Mouse (Mus musculus): Measurements from ENCODE around the gene Fry. TPM values are rescaled to one million over a fixed set of nuclear protein-coding genes. Genes with fewer than 3 reads are reported as not detected.
A peak's percentile ranks its signal among the peaks of the same experiment; 100 is the strongest.

Fry gene
- total RNA-seq, 2 experiments from 2014 or later, result 194 to 203 TPM

- intact Hi-C loops (cut with DNase I), result no loop called here
- TF ChIP-seq CTCF (IDR thresholded peaks at IDR 0.05), result peak; percentile 79
- DNase-seq (ENCODE audit: extremely low spot score in 1 of 2, low spot score in 2 of 2), result peak in 1 of 2 experiments; percentile 45
- H3K27ac ChIP-seq, result no peak overlapping the region
- H3K4me3 ChIP-seq, result no peak overlapping the region
Measured at GRCm38 (mm10) chr5:150495792-150496191, 377.3 kb downstream of the Fry start.

DNA sequence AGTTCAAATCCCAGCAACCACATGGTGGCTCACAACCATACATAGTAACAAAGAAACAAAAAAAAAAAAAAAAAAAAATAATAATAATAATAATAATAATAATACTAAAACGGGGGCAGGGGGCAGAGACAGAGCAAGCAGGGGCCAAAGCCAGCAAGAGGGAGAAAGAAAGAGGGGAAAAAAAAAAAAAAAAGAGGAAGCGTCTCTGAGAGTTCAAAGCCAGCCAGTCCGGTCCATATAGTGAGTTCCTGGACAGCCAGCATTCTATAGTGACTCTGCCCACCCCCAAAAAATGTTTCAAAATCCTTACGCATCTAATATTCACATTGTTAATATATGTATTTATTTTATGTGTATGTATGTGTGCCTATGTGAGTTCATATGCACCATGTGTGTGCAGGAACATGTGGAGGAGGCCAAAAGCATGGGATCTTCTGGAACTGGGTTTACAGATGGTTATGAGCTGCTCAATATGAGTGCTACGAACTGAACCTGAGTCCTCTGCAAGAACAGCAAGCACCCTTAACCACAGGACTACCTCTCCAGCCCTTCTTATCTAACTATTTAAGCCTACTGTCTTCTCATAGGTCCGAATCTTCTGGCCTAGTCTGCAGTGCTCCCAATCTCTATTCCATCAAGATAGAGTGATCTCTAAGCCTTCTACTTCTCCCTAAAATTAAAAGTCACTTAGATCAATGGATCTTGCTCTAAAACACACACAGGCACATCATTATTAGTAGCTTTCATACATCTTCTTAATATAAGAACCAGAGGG, 392.2 kb downstream of the Fry start:
- no peak overlapping the region for H3K4me3 ChIP-seq
- H3K27ac ChIP-seq, result no peak overlapping the region
- no peak for DNase-seq (ENCODE audit: extremely low spot score in 1 of 2, low spot score in 2 of 2)
- intact Hi-C loops (cut with DNase I), result no loop called here
- TF ChIP-seq CTCF (IDR thresholded peaks at IDR 0.05), result no peak

GRCm38 (mm10) chr5:150513264-150513663, 394.8 kb downstream of the Fry start:
- no peak for DNase-seq (ENCODE audit: extremely low spot score in 1 of 2, low spot score in 2 of 2)
- H3K27ac ChIP-seq, result no peak overlapping the region
- TF ChIP-seq CTCF (IDR thresholded peaks at IDR 0.05), result no peak
- intact Hi-C loops (cut with DNase I), result no loop called here
- no peak overlapping the region for H3K4me3 ChIP-seq

GRCm38 (mm10) chr5:150514027-150514426, 395.6 kb downstream of the Fry start:
- intact Hi-C loops (cut with DNase I), result no loop called here
- DNase-seq (ENCODE audit: extremely low spot score in 1 of 2, low spot score in 2 of 2), result no peak
- Histone ChIP-seq H3K27ac (no peak overlapping the region), H3K4me3 (no peak overlapping the region)
- no peak for TF ChIP-seq CTCF (IDR thresholded peaks at IDR 0.05)

- intact Hi-C loops (cut with DNase I), result no loop called here
- Histone ChIP-seq H3K27ac (no peak within 1 kb of the TSS), H3K4me3 (peak within 1 kb of the TSS; percentile 7; the same call in 1 of the 2 replicates)
- DNase-seq (ENCODE audit: extremely low spot score in 1 of 2, low spot score in 2 of 2), result no peak
- no peak for TF ChIP-seq CTCF (IDR thresholded peaks at IDR 0.05)
Measured at GRCm38 (mm10) chr5:150518064-150518463, 399.6 kb downstream of the Fry start, which contains the start of gene Zar1l. TSS of gene Zar1l (minus strand) at chr5:150518164.

DNA sequence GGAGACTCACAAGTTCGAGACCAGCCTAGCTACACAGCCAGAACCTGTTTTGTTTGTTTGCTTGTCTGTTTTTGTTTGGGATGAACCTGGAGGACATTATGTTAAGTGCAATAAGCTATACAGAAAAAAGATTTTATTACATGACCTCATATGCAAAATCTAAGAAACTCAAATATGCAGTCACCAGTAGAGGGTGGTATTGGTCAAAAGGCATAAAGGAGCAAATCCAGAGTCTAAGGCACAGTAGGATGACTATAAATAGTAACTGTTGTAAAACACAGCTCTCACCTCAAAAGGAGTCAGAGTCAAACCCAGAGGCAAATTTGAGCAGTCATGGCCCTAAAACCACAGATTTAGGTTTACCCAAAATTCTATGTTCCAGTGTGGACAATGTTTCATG, 401.1 kb downstream of the Fry start:
- no peak overlapping the region for H3K27ac ChIP-seq
- peak; percentile 47 for TF ChIP-seq CTCF (IDR thresholded peaks at IDR 0.05)
- H3K4me3 ChIP-seq, result no peak overlapping the region
- DNase-seq (ENCODE audit: extremely low spot score in 1 of 2, low spot score in 2 of 2), result no peak
- intact Hi-C loops (cut with DNase I), result no loop called here

GRCm38 (mm10) chr5:150521937-150522866, 403.8 kb downstream of the Fry start, which contains the start of gene Brca2:
TSS of gene Brca2 (plus strand) at chr5:150522630.
- Histone ChIP-seq H3K4me3 (peak within 1 kb of the TSS; percentile 83), H3K27ac (peak within 1 kb of the TSS; percentile 79)
- intact Hi-C loops (cut with DNase I), result loop anchor here (2.0 to 5.0 kb wide), 2 partner anchors 143 to 845 kb away; no protein-coding TSS in a partner anchor
- peak; percentile 92 to 95 for DNase-seq (ENCODE audit: extremely low spot score in 1 of 2, low spot score in 2 of 2)
- TF ChIP-seq CTCF (IDR thresholded peaks at IDR 0.05), result no peak

DNA sequence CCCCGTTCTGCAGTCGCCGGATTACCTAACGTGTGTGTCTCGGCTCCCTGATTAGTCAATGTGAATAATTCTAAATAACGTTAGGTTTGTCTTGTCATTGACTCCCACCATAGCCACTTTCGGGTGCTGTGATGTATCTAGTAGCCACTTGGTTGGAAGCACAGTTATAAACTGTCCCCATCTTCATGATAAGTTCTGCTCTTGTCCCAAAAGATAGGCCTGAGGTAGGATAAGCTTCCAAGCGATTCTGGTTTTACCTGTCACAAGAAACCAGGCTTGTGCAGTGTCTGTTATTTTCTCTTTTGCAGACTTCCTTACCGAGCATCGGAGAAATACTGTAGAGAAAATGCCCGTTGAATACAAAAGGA, 404.4 kb downstream of the Fry start:
- TF ChIP-seq CTCF (IDR thresholded peaks at IDR 0.05), result no peak
- intact Hi-C loops (cut with DNase I), result loop anchor here (2.0 to 5.0 kb wide), 2 partner anchors 142 to 844 kb away; no protein-coding TSS in a partner anchor
- no peak for DNase-seq (ENCODE audit: extremely low spot score in 1 of 2, low spot score in 2 of 2)
- Histone ChIP-seq H3K4me3 (peak overlapping the region; percentile 83), H3K27ac (no peak overlapping the region)

- H3K27ac ChIP-seq, result no peak overlapping the region
- intact Hi-C loops (cut with DNase I), result no loop called here
- TF ChIP-seq CTCF (IDR thresholded peaks at IDR 0.05), result peak; percentile 3; the same call in 1 of the 2 replicates
Measured at GRCm38 (mm10) chr5:150525239-150525638, 406.8 kb downstream of the Fry start.

DNA sequence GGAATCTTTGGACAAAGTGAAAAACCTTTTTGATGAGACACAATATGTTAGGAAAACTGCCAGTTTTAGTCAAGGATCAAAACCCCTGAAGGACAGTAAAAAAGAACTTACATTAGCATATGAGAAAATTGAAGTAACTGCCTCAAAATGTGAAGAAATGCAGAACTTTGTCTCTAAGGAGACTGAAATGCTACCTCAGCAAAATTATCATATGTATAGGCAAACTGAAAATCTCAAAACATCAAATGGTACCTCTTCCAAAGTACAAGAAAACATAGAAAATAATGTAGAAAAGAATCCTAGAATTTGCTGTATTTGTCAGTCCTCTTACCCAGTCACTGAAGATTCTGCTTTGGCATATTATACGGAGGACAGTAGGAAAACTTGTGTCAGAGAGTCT, 422.9 kb downstream of the Fry start:
- H3K4me3 ChIP-seq, result no peak overlapping the region
- no peak for TF ChIP-seq CTCF (IDR thresholded peaks at IDR 0.05)
- no peak for DNase-seq (ENCODE audit: extremely low spot score in 1 of 2, low spot score in 2 of 2)
- intact Hi-C loops (cut with DNase I), result no loop called here
- H3K27ac ChIP-seq, result no peak overlapping the region

More at GRCm38 (mm10) chr5:150525239-150525638, 406.8 kb downstream of the Fry start:
- no peak overlapping the region for H3K4me3 ChIP-seq
- no peak for DNase-seq (ENCODE audit: extremely low spot score in 1 of 2, low spot score in 2 of 2)

- TF ChIP-seq CTCF (IDR thresholded peaks at IDR 0.05), result no peak
- no peak overlapping the region for H3K27ac ChIP-seq
- DNase-seq (ENCODE audit: extremely low spot score in 1 of 2, low spot score in 2 of 2), result no peak
- intact Hi-C loops (cut with DNase I), result no loop called here
- no peak overlapping the region for H3K4me3 ChIP-seq
Measured at GRCm38 (mm10) chr5:150543184-150543583, 424.7 kb downstream of the Fry start.

Other genes with a start within 250 kb of the Fry start
- gene Rxfp2, start 100.0 kb upstream of the Fry start, total RNA-seq (2021), result 1 to 10 TPM in 1 of 2 experiments, under 1 TPM in 1; 0.87 to 1.6 TPM